Mouse (Mus musculus): ENCODE results near the gene Acr. TPM values are rescaled to one million over a fixed set of nuclear protein-coding genes. Genes with fewer than 3 reads are reported as not detected.

Gene Acr
- polyA plus RNA-seq, 1 experiment from 2014 or later: 0.43 TPM

DNA sequence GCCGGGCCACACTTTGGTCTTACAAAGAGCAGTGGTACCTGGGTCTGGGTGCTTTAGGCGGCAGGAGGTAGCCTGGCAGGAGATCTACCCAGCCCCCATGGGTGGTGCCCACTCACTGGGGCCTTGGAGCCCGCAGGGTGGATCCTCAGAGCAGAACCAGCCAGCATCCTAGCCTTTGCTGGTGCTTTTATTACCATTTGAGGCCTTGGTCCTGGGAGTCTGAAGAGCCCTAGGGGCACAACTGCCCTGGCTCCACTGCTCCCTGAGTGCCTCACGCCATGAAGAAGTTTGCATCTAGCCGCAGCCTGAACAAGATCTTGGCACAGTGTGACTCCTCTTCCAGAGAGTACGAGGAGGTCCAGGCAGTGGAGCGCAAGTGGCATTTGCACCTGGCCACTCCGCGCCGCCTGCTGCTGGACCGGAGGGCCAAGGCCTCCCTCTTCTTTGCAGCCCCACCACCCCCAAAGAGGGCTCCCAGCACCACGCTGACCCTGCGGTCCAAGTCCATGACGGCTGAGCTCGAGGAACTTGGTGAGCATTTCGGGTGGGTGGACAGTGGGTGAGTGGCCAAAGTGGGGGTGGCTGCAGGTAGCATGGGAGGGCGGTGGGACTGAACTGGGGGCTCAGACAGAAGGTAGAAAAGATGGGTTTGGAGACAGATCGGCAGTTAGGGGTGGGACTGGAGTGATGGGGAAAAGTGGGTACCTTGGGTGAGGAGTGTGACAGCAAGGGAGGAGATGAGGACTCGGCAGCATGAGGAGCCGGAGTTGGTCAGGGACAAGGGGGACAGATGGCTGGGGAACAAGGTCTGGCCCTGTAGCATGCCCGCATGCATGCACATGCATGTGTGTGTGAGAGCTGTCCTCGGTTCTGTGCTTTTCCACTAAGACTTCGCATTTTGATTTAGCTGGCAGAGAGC is 34.9 kb upstream of the Acr start:
- 80% methylated on average over 23 of the region's 23 CpGs for WGBS
- no peaks in the 10 kb centered on the region; the same call in 1 of the 2 replicates for H3K36me3 ChIP-seq (ENCODE audit: control insufficient read depth, insufficient read depth, low read length)
- H3K4me3 ChIP-seq (ENCODE audit: low read depth, low read length): no peak overlapping the region
- peak; percentile 28; the same call in 1 of the 2 replicates for ATAC-seq (replicated peaks; ENCODE audit: low FRiP score, low TSS enrichment, low read depth)
- peak overlapping the region; percentile 34; the same call in 1 of the 2 replicates for H3K4me2 ChIP-seq (ENCODE audit: low read length)
- H3K27ac ChIP-seq (ENCODE audit: low read depth): no peak overlapping the region
- no peaks in the 10 kb centered on the region for H3K9me3 ChIP-seq (ENCODE audit: control insufficient read depth, low read length)
- H3K4me1 ChIP-seq (replicated peaks; ENCODE audit: control insufficient read depth, insufficient read depth, low read length): no peaks in the 10 kb centered on the region; the same call in 1 of the 2 replicates
- H3K9ac ChIP-seq (ENCODE audit: low read length): no peak overlapping the region
- H3K27me3 ChIP-seq (replicated peaks; ENCODE audit: control insufficient read depth, insufficient read depth, low read length): no peaks in the 10 kb centered on the region
- DNase-seq (ENCODE audit: low spot score): peak; percentile 63

DNA sequence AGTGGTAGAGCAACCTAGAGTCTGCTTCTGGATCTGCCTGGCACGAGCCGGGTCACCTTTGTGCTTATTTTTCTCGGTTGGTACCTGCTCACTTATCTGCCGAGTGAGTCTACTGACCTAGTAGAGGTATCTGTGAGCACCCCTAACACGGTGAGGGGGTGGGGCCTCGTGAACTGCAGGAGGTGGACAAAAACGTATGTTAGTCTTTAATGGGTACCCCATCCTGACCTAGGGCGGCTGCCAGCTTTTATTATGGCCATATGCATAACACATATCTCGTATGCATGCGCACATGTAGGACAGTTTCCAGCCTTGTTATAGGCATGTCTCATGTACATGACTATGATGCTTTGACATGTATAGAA is 34.3 kb upstream of the Acr start:
- H3K27me3 ChIP-seq (replicated peaks; ENCODE audit: control insufficient read depth, insufficient read depth, low read length): no peaks in the 10 kb centered on the region
- no peak for DNase-seq (ENCODE audit: low spot score)
- H3K4me1 ChIP-seq (replicated peaks; ENCODE audit: control insufficient read depth, insufficient read depth, low read length): no peaks in the 10 kb centered on the region; the same call in 1 of the 2 replicates
- H3K9ac ChIP-seq (ENCODE audit: low read length): no peak overlapping the region
- H3K9me3 ChIP-seq (ENCODE audit: control insufficient read depth, low read length): no peaks in the 10 kb centered on the region
- no peaks in the 10 kb centered on the region; the same call in 1 of the 2 replicates for H3K36me3 ChIP-seq (ENCODE audit: control insufficient read depth, insufficient read depth, low read length)
- H3K4me2 ChIP-seq (ENCODE audit: low read length): no peak overlapping the region
- H3K27ac ChIP-seq (ENCODE audit: low read depth): no peak overlapping the region
- WGBS: 85% methylated on average over 10 of the region's 10 CpGs
- no peak for ATAC-seq (replicated peaks; ENCODE audit: low FRiP score, low TSS enrichment, low read depth)
- no peak overlapping the region for H3K4me3 ChIP-seq (ENCODE audit: low read depth, low read length)

DNA sequence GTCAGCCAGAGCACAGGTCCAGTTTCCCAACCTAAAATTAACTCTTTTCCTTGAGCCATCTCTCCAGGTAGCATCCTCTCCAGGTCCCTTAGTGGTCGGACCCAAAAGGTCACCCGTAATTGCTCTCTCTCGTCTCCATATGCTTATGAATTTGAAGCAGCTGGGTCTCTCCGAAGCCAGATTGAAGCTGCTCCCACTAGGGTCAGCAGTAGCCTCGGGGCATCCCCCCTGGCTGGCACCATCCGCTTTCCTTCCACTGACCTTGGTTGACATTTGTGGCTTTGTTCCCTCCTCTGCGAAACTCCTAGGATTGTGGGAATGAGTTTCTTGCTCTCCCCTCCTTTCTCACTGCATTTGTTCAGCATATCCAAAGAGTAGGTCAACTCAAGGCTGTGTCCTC is 24.0 kb upstream of the Acr start:
- Histone ChIP-seq H3K9ac (ENCODE audit: low read length) (no peak overlapping the region), H3K4me3 (ENCODE audit: low read depth, low read length) (no peak overlapping the region), H3K27me3 (replicated peaks; ENCODE audit: control insufficient read depth, insufficient read depth, low read length) (peaks cover 20% of the 10 kb centered on the region), H3K9me3 (ENCODE audit: control insufficient read depth, low read length) (no peaks in the 10 kb centered on the region), H3K27ac (ENCODE audit: low read depth) (no peak overlapping the region), H3K4me1 (replicated peaks; ENCODE audit: control insufficient read depth, insufficient read depth, low read length) (no peaks in the 10 kb centered on the region), H3K4me2 (ENCODE audit: low read length) (no peak overlapping the region), H3K36me3 (ENCODE audit: control insufficient read depth, insufficient read depth, low read length) (peaks cover 8% of the 10 kb centered on the region)
- 86% methylated on average over 7 of the region's 7 CpGs for WGBS
- ATAC-seq (replicated peaks; ENCODE audit: low FRiP score, low TSS enrichment, low read depth) (no peak), DNase-seq (ENCODE audit: low spot score) (no peak)

DNA sequence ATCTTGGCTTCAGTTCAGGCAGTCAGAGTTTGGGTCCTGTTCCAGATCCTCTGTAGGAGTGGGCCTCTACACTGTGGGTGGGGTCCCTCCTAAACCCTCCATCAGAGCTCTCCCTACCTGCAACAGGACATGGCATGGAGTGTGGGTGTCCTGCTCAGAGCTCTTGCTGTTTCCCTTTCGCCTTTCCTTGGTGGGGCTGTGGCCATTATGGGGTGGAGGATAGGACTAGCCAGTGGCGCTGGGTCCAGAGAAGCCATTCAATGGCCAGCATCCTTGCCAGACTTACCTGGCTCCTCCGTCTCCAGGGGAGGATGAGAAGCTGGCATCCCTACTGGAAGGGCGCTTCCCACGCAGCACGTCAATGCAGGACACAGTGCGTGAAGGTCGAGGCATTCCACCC is 20.8 kb upstream of the Acr start:
- no peak overlapping the region for H3K9ac ChIP-seq (ENCODE audit: low read length)
- H3K36me3 ChIP-seq (ENCODE audit: control insufficient read depth, insufficient read depth, low read length): peaks cover 13% of the 10 kb centered on the region
- peaks cover 20% of the 10 kb centered on the region for H3K27me3 ChIP-seq (replicated peaks; ENCODE audit: control insufficient read depth, insufficient read depth, low read length)
- H3K4me2 ChIP-seq (ENCODE audit: low read length): peak overlapping the region; percentile 47
- no peaks in the 10 kb centered on the region for H3K9me3 ChIP-seq (ENCODE audit: control insufficient read depth, low read length)
- H3K27ac ChIP-seq (ENCODE audit: low read depth): no peak overlapping the region
- peak overlapping the region; percentile 21; the same call in 1 of the 2 replicates for H3K4me3 ChIP-seq (ENCODE audit: low read depth, low read length)
- H3K4me1 ChIP-seq (replicated peaks; ENCODE audit: control insufficient read depth, insufficient read depth, low read length): no peaks in the 10 kb centered on the region
- 58% methylated on average over 8 of the region's 8 CpGs for WGBS
- DNase-seq (ENCODE audit: low spot score): no peak
- no peak for ATAC-seq (replicated peaks; ENCODE audit: low FRiP score, low TSS enrichment, low read depth)

DNA sequence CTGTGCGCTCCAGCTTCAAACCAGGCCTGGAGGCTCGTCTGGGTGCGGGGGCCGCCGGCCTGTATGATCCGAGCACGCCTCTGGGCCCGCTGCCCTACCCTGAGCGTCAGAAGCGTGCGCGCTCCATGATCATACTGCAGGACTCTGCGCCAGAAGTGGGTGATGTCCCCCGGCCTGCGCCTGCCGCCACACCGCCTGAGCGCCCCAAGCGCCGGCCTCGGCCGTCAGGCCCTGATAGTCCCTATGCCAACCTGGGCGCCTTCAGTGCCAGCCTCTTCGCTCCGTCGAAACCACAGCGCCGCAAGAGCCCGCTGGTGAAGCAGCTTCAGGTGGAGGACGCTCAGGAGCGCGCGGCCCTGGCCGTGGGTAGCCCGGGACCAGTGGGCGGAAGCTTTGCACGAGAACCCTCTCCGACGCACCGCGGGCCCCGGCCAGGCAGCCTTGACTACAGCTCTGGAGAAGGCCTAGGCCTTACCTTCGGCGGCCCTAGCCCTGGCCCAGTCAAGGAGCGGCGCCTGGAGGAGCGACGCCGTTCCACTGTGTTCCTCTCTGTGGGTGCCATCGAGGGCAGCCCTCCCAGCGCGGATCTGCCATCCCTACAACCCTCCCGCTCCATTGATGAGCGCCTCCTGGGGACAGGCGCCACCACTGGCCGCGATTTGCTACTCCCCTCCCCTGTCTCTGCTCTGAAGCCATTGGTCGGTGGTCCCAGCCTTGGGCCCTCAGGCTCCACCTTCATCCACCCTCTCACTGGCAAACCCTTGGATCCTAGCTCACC is 20.1 kb upstream of the Acr start:
- WGBS: 15% methylated on average over 58 of the region's 58 CpGs
- Histone ChIP-seq H3K4me2 (ENCODE audit: low read length) (peak overlapping the region; percentile 47), H3K4me1 (replicated peaks; ENCODE audit: control insufficient read depth, insufficient read depth, low read length) (no peaks in the 10 kb centered on the region), H3K9me3 (ENCODE audit: control insufficient read depth, low read length) (no peaks in the 10 kb centered on the region), H3K27ac (ENCODE audit: low read depth) (no peak overlapping the region), H3K4me3 (ENCODE audit: low read depth, low read length) (peak overlapping the region; percentile 21), H3K9ac (ENCODE audit: low read length) (no peak overlapping the region), H3K27me3 (replicated peaks; ENCODE audit: control insufficient read depth, insufficient read depth, low read length) (peaks cover 20% of the 10 kb centered on the region), H3K36me3 (ENCODE audit: control insufficient read depth, insufficient read depth, low read length) (peaks cover 11% of the 10 kb centered on the region)
- DNase-seq (ENCODE audit: low spot score): peak; percentile 67
- ATAC-seq (replicated peaks; ENCODE audit: low FRiP score, low TSS enrichment, low read depth): peak; percentile 56

DNA sequence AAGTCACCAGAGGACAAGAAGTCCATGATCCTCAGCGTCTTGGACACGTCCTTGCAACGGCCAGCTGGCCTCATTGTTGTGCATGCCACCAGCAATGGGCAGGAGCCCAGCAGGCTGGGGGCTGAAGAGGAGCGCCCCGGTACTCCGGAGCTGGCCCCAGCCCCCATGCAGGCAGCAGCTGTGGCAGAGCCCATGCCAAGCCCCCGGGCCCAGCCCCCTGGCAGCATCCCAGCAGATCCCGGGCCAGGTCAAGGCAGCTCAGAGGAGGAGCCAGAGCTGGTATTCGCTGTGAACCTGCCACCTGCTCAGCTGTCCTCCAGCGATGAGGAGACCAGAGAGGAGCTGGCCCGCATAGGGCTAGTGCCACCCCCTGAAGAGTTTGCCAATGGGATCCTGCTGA is 19.3 kb upstream of the Acr start:
- Histone ChIP-seq H3K9me3 (ENCODE audit: control insufficient read depth, low read length) (no peaks in the 10 kb centered on the region), H3K36me3 (ENCODE audit: control insufficient read depth, insufficient read depth, low read length) (peaks cover 4% of the 10 kb centered on the region), H3K4me3 (ENCODE audit: low read depth, low read length) (no peak overlapping the region), H3K27me3 (replicated peaks; ENCODE audit: control insufficient read depth, insufficient read depth, low read length) (peaks cover 20% of the 10 kb centered on the region), H3K27ac (ENCODE audit: low read depth) (no peak overlapping the region), H3K9ac (ENCODE audit: low read length) (no peak overlapping the region), H3K4me2 (ENCODE audit: low read length) (peak overlapping the region; percentile 20), H3K4me1 (replicated peaks; ENCODE audit: control insufficient read depth, insufficient read depth, low read length) (no peaks in the 10 kb centered on the region)
- no peak for DNase-seq (ENCODE audit: low spot score)
- 47% methylated on average over 9 of the region's 11 CpGs for WGBS
- ATAC-seq (replicated peaks; ENCODE audit: low FRiP score, low TSS enrichment, low read depth): 0 out of 2 replicates have a peak, but pooled peaks have one; percentile 22

DNA sequence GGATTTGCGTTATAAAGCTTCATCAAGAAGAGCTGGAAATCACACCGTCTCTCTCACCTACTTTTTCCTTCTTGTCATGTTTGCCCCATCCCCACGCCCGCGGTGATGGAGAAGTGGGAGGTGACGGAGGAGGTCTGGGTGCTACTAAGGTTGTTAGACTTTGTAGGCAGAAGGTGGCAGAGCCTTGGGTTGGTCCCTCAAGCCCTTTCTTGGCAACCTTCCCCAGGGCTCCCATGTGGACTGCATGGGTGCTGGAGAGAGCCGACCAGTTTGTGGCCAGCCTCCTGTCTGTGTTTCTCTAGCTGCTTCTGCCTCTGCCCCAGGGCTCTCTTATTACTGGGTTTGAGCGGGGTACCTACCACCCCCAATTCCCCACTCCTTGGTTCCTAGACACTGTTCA is 17.6 kb upstream of the Acr start:
- Histone ChIP-seq H3K4me3 (ENCODE audit: low read depth, low read length) (no peak overlapping the region), H3K36me3 (ENCODE audit: control insufficient read depth, insufficient read depth, low read length) (peaks cover 4% of the 10 kb centered on the region; the same call in 1 of the 2 replicates), H3K4me1 (replicated peaks; ENCODE audit: control insufficient read depth, insufficient read depth, low read length) (no peaks in the 10 kb centered on the region), H3K4me2 (ENCODE audit: low read length) (no peak overlapping the region), H3K27me3 (replicated peaks; ENCODE audit: control insufficient read depth, insufficient read depth, low read length) (peaks cover 22% of the 10 kb centered on the region), H3K9me3 (ENCODE audit: control insufficient read depth, low read length) (no peaks in the 10 kb centered on the region), H3K27ac (ENCODE audit: low read depth) (no peak overlapping the region), H3K9ac (ENCODE audit: low read length) (no peak overlapping the region)
- DNase-seq (ENCODE audit: low spot score): no peak
- 94% methylated on average over 8 of the region's 8 CpGs for WGBS
- ATAC-seq (replicated peaks; ENCODE audit: low FRiP score, low TSS enrichment, low read depth): no peak

DNA sequence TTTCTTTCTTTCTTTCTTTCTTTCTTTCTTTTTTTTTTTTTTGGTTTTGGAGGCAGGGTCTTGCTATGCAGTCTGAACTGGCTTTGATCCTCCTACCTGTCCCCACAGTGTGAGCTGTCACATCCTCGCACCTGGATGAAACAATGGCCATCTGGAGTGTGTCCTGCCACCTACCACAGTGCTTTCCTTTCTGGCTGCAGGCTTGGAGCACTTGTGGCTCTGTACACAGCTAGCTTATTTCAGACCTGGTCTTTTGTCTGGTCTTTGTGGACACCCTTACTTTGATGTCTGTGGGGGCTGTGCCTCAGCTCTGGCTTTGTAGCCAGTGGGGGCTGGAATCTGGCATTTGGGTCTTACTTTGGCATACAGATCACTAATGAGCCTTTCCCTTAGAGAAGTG is 16.4 kb upstream of the Acr start:
- peaks cover 5% of the 10 kb centered on the region; the same call in 1 of the 2 replicates for H3K4me1 ChIP-seq (replicated peaks; ENCODE audit: control insufficient read depth, insufficient read depth, low read length)
- DNase-seq (ENCODE audit: low spot score) (no peak), ATAC-seq (replicated peaks; ENCODE audit: low FRiP score, low TSS enrichment, low read depth) (no peak)
- H3K36me3 ChIP-seq (ENCODE audit: control insufficient read depth, insufficient read depth, low read length): peaks cover 4% of the 10 kb centered on the region; the same call in 1 of the 2 replicates
- 83% methylated on average over 1 of the region's 1 CpGs for WGBS
- H3K27me3 ChIP-seq (replicated peaks; ENCODE audit: control insufficient read depth, insufficient read depth, low read length): peaks cover 31% of the 10 kb centered on the region
- H3K4me2 ChIP-seq (ENCODE audit: low read length): no peak overlapping the region
- H3K4me3 ChIP-seq (ENCODE audit: low read depth, low read length): no peak overlapping the region
- no peaks in the 10 kb centered on the region for H3K9me3 ChIP-seq (ENCODE audit: control insufficient read depth, low read length)
- H3K27ac ChIP-seq (ENCODE audit: low read depth): no peak overlapping the region
- no peak overlapping the region for H3K9ac ChIP-seq (ENCODE audit: low read length)

All from intestine, embryonic 14.5 days (tissue).